Mouse (Mus musculus) kidney, adult 2 months (tissue): ENCODE data around the gene Nr1h3. TPM values are rescaled to one million over a fixed set of nuclear protein-coding genes. Genes with fewer than 3 reads are reported as not detected.
A peak's percentile ranks its signal among the peaks of the same experiment; 100 is the strongest.

ENCODE experiments used
- DNase-seq: peaks from one replicate; pipeline ENCODE4 v3.0.0; 2021
- H3K27ac ChIP-seq: fragments of 200-500 bp; 2 replicates; pipeline ENCODE4 v1.5.1; 2012; ENCODE audit warnings: low read depth, low read length, control low read depth, inconsistent platforms; ENCODE audit not compliant: insufficient read depth
- H3K27me3 ChIP-seq: fragments of 200-500 bp; replicated peaks from 2 replicates; pipeline ENCODE4 v1.6.1; 2012; ENCODE audit warnings: mild to moderate bottlenecking, moderate library complexity, low read length, inconsistent platforms; ENCODE audit not compliant: control insufficient read depth, insufficient read depth
- H3K36me3 ChIP-seq: fragments of 200-500 bp; 2 replicates; pipeline ENCODE4 v1.6.1; 2012; ENCODE audit warnings: mild to moderate bottlenecking, moderate library complexity, low read length, inconsistent platforms; ENCODE audit not compliant: control insufficient read depth, insufficient read depth
- H3K4me1 ChIP-seq: fragments of 200-500 bp; 2 replicates; pipeline ENCODE4 v1.6.1; 2011; ENCODE audit warnings: low read length; ENCODE audit not compliant: control insufficient read depth, insufficient read depth
- H3K4me3 ChIP-seq: fragments of 200-500 bp; 2 replicates; pipeline ENCODE4 v1.5.1; 2011; ENCODE audit warnings: mild to moderate bottlenecking, low read depth, low read length, control low read depth; ENCODE audit not compliant: insufficient read depth
- CTCF ChIP-seq: fragments of 200-500 bp; conservative IDR thresholded peaks from 2 replicates; pipeline ENCODE4 v1.5.1; 2011; ENCODE audit warnings: low read depth, mild to moderate bottlenecking, control low read depth, low read length, moderate library complexity, mixed read lengths; ENCODE audit not compliant: insufficient read depth, insufficient read length
- POLR2A ChIP-seq: fragments of 200-500 bp; IDR thresholded peaks from one replicate; pipeline ENCODE4 v1.6.1; 2011; ENCODE audit warnings: low read depth, low read length, control low read depth
- WGBS: fragments of 180-500 bp; shearing (Covaris S2); methylation state at CpG from one replicate; pipeline ENCODE4 v1.1.7; 2018; 5-methylcytosine and 5-hydroxymethylcytosine counted together
- polyA plus RNA-seq: library from polyadenylated mRNA; depleted of rRNA; stranded (reverse); fragments of >200 nt; gene quantifications from 2 replicates; pipeline ENCODE4 v1.2.3, GENCODE M21; 2012

Nr1h3 gene
- polyA plus RNA-seq, 1 experiment = 92.2 TPM

- H3K36me3 ChIP-seq = no peaks in the 10 kb centered on the region
- H3K4me3 ChIP-seq = peak within 1 kb of the TSS; percentile 52
- peaks cover 4% of the 10 kb centered on the region; the same call in 1 of the 2 replicates for H3K4me1 ChIP-seq
- WGBS = 62% methylated on average over 15 of the region's 15 CpGs
- H3K27ac ChIP-seq = peak within 1 kb of the TSS; percentile 68
- DNase-seq = peak; percentile 54
- no peaks in the 10 kb centered on the region for H3K27me3 ChIP-seq
- TF ChIP-seq CTCF = no peak
- no peak for TF ChIP-seq POLR2A
Measured at GRCm38 (mm10) chr2:91183711-91184405, 18.8 kb downstream of the Nr1h3 start, which contains the start of gene Madd. Gene Madd (minus strand): TSS chr2:91183837.

GRCm38 (mm10) chr2:91183148-91183513, 19.5 kb downstream of the Nr1h3 start:
- Histone ChIP-seq H3K4me3 (peak overlapping the region; percentile 52), H3K4me1 (peaks cover 4% of the 10 kb centered on the region; the same call in 1 of the 2 replicates), H3K36me3 (no peaks in the 10 kb centered on the region), H3K27ac (peak overlapping the region; percentile 68), H3K27me3 (no peaks in the 10 kb centered on the region)
- TF ChIP-seq POLR2A (no peak), CTCF (no peak)
- DNase-seq = peak; percentile 97
- 0% methylated on average over 9 of the region's 9 CpGs for WGBS

DNA sequence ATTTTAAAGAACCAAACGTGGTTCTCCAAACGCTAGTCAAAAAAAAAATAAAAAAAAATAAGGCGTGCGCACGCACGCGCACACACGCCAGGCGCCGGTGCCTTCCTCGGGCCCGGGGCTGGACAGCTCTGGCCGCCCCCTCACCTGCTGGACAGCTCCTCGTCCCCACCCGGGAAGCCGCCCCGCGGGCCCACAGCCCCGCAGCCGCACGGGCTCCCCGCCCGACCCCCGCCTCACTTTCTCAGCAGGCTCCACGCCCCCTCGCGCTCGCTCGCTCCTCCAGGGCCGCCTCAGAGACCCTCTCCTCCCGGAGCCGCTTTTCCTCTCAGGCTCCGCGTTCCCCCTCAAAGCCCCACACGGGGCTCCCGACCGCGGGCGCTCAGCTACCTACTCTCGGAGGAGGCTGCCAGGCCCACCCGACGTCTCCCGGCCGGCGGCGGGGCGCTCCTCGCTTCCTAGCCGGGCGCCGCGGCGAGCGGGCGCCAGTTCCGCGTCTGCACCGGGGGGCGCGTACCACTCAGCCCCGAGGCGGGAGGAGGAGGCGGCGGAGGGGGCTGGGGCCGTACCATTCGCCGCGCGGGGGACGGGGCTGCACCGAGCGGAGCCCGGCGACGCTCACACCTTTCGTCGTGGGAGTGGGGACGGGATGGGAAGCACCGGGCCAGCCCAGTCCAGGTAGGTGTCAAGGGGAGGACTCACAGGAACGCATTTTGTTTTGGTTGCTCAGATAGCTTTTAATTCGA, 20.1 kb downstream of the Nr1h3 start:
- no peak for DNase-seq
- H3K27ac ChIP-seq = peak overlapping the region; percentile 68
- WGBS = under 1% methylated on average over 80 of the region's 81 CpGs

GRCm38 (mm10) chr2:91182016-91182404, 20.6 kb downstream of the Nr1h3 start:
- no peaks in the 10 kb centered on the region for H3K27me3 ChIP-seq
- H3K4me3 ChIP-seq = peak overlapping the region; percentile 52
- H3K36me3 ChIP-seq = no peaks in the 10 kb centered on the region; the same call in 1 of the 2 replicates
- H3K4me1 ChIP-seq = peaks cover 4% of the 10 kb centered on the region; the same call in 1 of the 2 replicates
- H3K27ac ChIP-seq = no peak overlapping the region
- no peak for DNase-seq
- WGBS = 14% methylated on average over 8 of the region's 8 CpGs
- TF ChIP-seq CTCF = no peak

More for the DNA sequence above, 20.1 kb downstream of the Nr1h3 start:
- Histone ChIP-seq H3K4me3 (peak overlapping the region; percentile 52), H3K4me1 (peaks cover 4% of the 10 kb centered on the region; the same call in 1 of the 2 replicates), H3K36me3 (no peaks in the 10 kb centered on the region), H3K27me3 (no peaks in the 10 kb centered on the region)
- TF ChIP-seq CTCF = no peak
- no peak for TF ChIP-seq POLR2A

DNA sequence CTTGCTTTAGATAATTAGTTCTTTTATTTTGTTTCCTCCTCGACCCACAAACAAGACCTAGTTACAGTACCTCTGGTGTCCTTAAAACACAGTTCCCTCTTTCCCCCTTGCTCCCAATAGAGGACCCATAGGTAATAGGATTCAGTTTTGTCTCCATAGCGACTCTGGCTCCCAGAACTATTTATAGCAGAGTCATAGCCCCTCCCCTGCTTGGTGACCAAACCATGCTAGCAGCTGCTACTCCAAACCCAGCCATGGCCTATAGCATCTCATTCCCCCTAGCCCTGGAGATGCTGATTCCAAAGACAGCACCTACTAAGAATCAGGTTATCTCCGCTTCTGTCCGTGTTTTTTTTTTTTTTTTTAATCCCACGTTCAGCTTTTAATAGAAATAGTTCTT, 21.9 kb downstream of the Nr1h3 start:
- TF ChIP-seq POLR2A = no peak
- no peak for TF ChIP-seq CTCF
- Histone ChIP-seq H3K27me3 (no peaks in the 10 kb centered on the region), H3K36me3 (peaks cover 2% of the 10 kb centered on the region; the same call in 1 of the 2 replicates), H3K4me1 (peaks cover 4% of the 10 kb centered on the region; the same call in 1 of the 2 replicates), H3K27ac (no peak overlapping the region), H3K4me3 (no peak overlapping the region)
- no peak for DNase-seq
- WGBS = 69% methylated on average over 5 of the region's 5 CpGs

- Histone ChIP-seq H3K4me3 (no peak overlapping the region), H3K27me3 (no peaks in the 10 kb centered on the region), H3K36me3 (peaks cover 3% of the 10 kb centered on the region), H3K4me1 (peaks cover 4% of the 10 kb centered on the region; the same call in 1 of the 2 replicates), H3K27ac (no peak overlapping the region)
- TF ChIP-seq CTCF (no peak), POLR2A (no peak)
- WGBS = 52% methylated on average over 4 of the region's 4 CpGs
- DNase-seq = no peak
Measured at GRCm38 (mm10) chr2:91179825-91180224, 22.8 kb downstream of the Nr1h3 start.

DNA sequence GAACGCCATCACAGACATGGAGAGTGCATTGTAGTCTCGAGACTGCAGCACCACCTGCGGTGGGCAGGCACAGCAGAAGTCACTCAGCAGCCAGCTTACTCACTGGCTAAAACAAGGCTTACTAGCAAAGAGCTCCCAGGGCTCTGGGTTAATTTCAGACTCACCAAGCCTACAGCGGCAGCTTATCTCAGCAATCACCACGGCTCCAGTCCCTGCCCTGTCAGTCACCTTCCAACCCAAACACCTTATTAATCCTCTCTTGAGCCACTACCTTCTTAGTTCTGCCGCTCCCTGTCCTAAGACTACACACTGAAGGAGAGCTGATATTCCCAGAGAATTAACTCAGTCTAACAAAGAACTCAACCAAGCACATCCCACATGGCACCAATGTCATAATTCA, 26.4 kb downstream of the Nr1h3 start:
- DNase-seq = no peak
- Histone ChIP-seq H3K27ac (no peak overlapping the region), H3K4me1 (no peaks in the 10 kb centered on the region), H3K4me3 (no peak overlapping the region), H3K36me3 (peaks cover 3% of the 10 kb centered on the region), H3K27me3 (no peaks in the 10 kb centered on the region)
- WGBS = 80% methylated on average over 6 of the region's 6 CpGs
- no peak for TF ChIP-seq CTCF
- TF ChIP-seq POLR2A = no peak

GRCm38 (mm10) chr2:91175490-91175889, 27.1 kb downstream of the Nr1h3 start:
- H3K4me1 ChIP-seq = no peaks in the 10 kb centered on the region
- no peaks in the 10 kb centered on the region for H3K27me3 ChIP-seq
- TF ChIP-seq POLR2A (no peak), CTCF (no peak)
- H3K36me3 ChIP-seq = peaks cover 3% of the 10 kb centered on the region
- DNase-seq = no peak
- no peak overlapping the region for H3K4me3 ChIP-seq
- WGBS = 88% methylated on average over 4 of the region's 4 CpGs
- H3K27ac ChIP-seq = no peak overlapping the region
